Mouse (Mus musculus): ENCODE measurements around the gene Armc9.

DNA sequence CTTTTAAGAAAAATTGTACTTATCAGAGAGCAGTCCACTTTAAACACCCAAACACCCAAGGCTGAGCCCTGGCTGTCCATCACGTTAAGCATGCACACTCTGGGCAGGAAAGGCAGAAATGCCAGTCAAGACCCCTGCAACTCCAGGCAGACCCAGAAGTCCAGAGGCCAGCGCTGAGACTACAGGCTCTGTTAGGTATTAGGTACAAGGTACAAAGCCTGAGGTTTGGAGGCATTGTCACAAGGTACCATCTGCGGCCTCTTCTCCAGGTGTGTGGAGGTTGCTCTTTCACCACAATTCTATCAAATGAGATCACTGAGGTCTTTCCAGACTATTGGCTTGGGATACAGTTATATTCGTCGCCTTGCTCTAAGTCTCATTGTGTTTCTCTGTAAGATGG, 139.3 kb downstream of the Armc9 start:
- TF ChIP-seq CTCF (IDR thresholded peaks at IDR 0.05; ENCODE audit: borderline replicate concordance, insufficient read depth, low read length): no peak
- TF ChIP-seq POLR2A (IDR thresholded peaks at IDR 0.05; ENCODE audit: low read depth, low read length): no peak

Measured in embryonic fibroblast, embryonic 13.5 days (primary cell).